Mouse (Mus musculus) cerebellum, adult 18-20 months (tissue): ENCODE results near the gene Iqgap2.

Source experiments
- DNase-seq, 2 experiments: peaks; one replicate each; pipeline ENCODE4 v3.0.0; 2021

Iqgap2 gene

GRCm38 (mm10) chr13:95891491-95891925 is at the start of gene Iqgap2:
Gene Iqgap2 (minus strand): TSS chr13:95891922.
- peak in 1 of 2 experiments; percentile 9 for DNase-seq

GRCm38 (mm10) chr13:95940811-95941210 is 49.1 kb upstream of the Iqgap2 start:
- no peak for DNase-seq

GRCm38 (mm10) chr13:95924201-95924621 is 32.5 kb upstream of the Iqgap2 start:
- no peak for DNase-seq

- no peak for DNase-seq
Measured at GRCm38 (mm10) chr13:95922626-95923025, 30.9 kb upstream of the Iqgap2 start.

GRCm38 (mm10) chr13:95918624-95919284 is 27.0 kb upstream of the Iqgap2 start:
- no peak for DNase-seq

- no peak for DNase-seq
Measured at GRCm38 (mm10) chr13:95913046-95913406, 21.3 kb upstream of the Iqgap2 start.

- DNase-seq, result peak; percentile 91 to 92
Measured at GRCm38 (mm10) chr13:95912157-95913045, 20.7 kb upstream of the Iqgap2 start.

- peak; percentile 9 to 26 for DNase-seq
Measured at GRCm38 (mm10) chr13:95910270-95910669, 18.5 kb upstream of the Iqgap2 start.

GRCm38 (mm10) chr13:95909244-95909643 is 17.5 kb upstream of the Iqgap2 start:
- DNase-seq, result no peak

GRCm38 (mm10) chr13:95902696-95903095 is 11.0 kb upstream of the Iqgap2 start:
- DNase-seq, result no peak

GRCm38 (mm10) chr13:95899885-95900650 is 8.3 kb upstream of the Iqgap2 start:
- DNase-seq, result no peak

GRCm38 (mm10) chr13:95896501-95896900 is 4.8 kb upstream of the Iqgap2 start:
- no peak for DNase-seq

GRCm38 (mm10) chr13:95893166-95893565 is 1.4 kb upstream of the Iqgap2 start:
- no peak for DNase-seq

GRCm38 (mm10) chr13:95892611-95893145 is 956 bp upstream of the Iqgap2 start:
- no peak for DNase-seq

- DNase-seq, result peak; percentile 71 to 85
Measured at GRCm38 (mm10) chr13:95891926-95892610, 346 bp upstream of the Iqgap2 start.

- peak; percentile 22 to 37 for DNase-seq
Measured at GRCm38 (mm10) chr13:95890851-95891471, 761 bp downstream of the Iqgap2 start.

GRCm38 (mm10) chr13:95889981-95890545 is 1.7 kb downstream of the Iqgap2 start:
- DNase-seq, result no peak

- no peak for DNase-seq
Measured at GRCm38 (mm10) chr13:95889366-95889765, 2.4 kb downstream of the Iqgap2 start.

- no peak for DNase-seq
Measured at GRCm38 (mm10) chr13:95888621-95889020, 3.1 kb downstream of the Iqgap2 start.

GRCm38 (mm10) chr13:95888170-95888569 is 3.6 kb downstream of the Iqgap2 start:
- no peak for DNase-seq

- DNase-seq, result no peak
Measured at GRCm38 (mm10) chr13:95887375-95887774, 4.3 kb downstream of the Iqgap2 start.
